13 mouse cellular contexts compared by ENCODE assay signal in the genomic region with DNA sequence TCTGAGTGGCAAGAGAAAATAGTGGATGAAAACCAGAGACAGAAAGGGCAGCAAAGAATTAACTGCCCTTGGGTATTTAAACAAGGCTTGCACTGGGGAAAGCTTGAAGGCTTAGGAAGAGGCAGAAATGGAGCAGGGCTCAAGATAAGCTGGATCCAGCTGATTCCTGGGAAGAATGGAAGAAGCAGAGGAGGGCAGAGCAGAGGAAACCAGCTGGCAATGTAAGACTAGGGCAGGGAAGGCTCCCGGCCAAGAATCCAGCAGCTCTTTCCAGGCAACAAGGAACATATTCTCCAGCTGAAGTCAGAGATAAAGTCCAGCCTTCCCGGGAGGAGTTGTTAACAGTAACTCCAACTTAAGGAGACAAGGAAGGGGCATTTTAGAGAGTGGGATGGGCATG.
DNase-seq lines count a peak whose midpoint lies in the region; ATAC-seq lines count a peak whose summit lies in the region.
"Had no signal": no experiment of that assay in that cellular context is flagged by ENCODE, and none has a peak within 500 bp of the region (broad histone marks: within the 10 kb centered on the region; RNA-seq: fewer than 3 reads in every experiment).

No protein-coding gene starts in this region.

- H3K9me3 ChIP-seq in heart, embryonic 12.5 days (replicated peaks), result no peaks in the 10 kb centered on the region
- no peaks in the 10 kb centered on the region for H3K9me3 ChIP-seq in liver, embryonic 12.5 days (replicated peaks)
- H3K9me3 ChIP-seq: limb, embryonic 13.5 days; neural tube, embryonic 13.5 days had no signal

- H3K4me3 ChIP-seq in heart, embryonic 12.5 days, result no peak overlapping the region
- H3K4me3 ChIP-seq in liver, embryonic 12.5 days, result no peak overlapping the region
- H3K4me3 ChIP-seq: limb, embryonic 13.5 days; neural tube, embryonic 13.5 days had no signal

- no peak overlapping the region for H3K9ac ChIP-seq in heart, embryonic 12.5 days
- H3K9ac ChIP-seq in liver, embryonic 12.5 days, result no peak overlapping the region
- H3K9ac ChIP-seq: limb, embryonic 13.5 days; neural tube, embryonic 13.5 days had no signal

- no peaks in the 10 kb centered on the region for H3K27me3 ChIP-seq in heart, embryonic 12.5 days (replicated peaks)
- H3K27me3 ChIP-seq in liver, embryonic 12.5 days (replicated peaks), result no peaks in the 10 kb centered on the region
- H3K27me3 ChIP-seq: limb, embryonic 13.5 days; neural tube, embryonic 13.5 days had no signal

- peak overlapping the region; percentile 80 for H3K27ac ChIP-seq in heart, embryonic 12.5 days (ENCODE audit: poor library complexity, severe bottlenecking)
- H3K27ac ChIP-seq in liver, embryonic 12.5 days, result no peak overlapping the region
- H3K27ac ChIP-seq: limb, embryonic 13.5 days; neural tube, embryonic 13.5 days had no signal

- peak; percentile 81 for ATAC-seq in heart, embryonic 12.5 days (ENCODE audit: insufficient number of reproducible peaks, low FRiP score)
- ATAC-seq in liver, embryonic 12.5 days, result 0 out of 2 replicates have a peak, but pooled peaks have one; percentile 24
- ATAC-seq: hindbrain, embryonic 16.5 days had no signal

- peaks cover 24% of the 10 kb centered on the region for H3K4me1 ChIP-seq in heart, embryonic 12.5 days (replicated peaks)
- H3K4me1 ChIP-seq in liver, embryonic 12.5 days, result no peaks in the 10 kb centered on the region
- H3K4me1 ChIP-seq: limb, embryonic 13.5 days had no signal

- H3K36me3 ChIP-seq in heart, embryonic 12.5 days, result no peaks in the 10 kb centered on the region
- no peaks in the 10 kb centered on the region for H3K36me3 ChIP-seq in liver, embryonic 12.5 days
- H3K36me3 ChIP-seq: limb, embryonic 13.5 days; neural tube, embryonic 13.5 days had no signal

- peak; percentile 44 for DNase-seq in urinary bladder, postnatal 14 days (ENCODE audit: low spot score)
- DNase-seq in urinary bladder, adult 2 months (ENCODE audit: low spot score), result no peak
- peak; percentile 19 for DNase-seq in testis, postnatal 14 days (ENCODE audit: low spot score)
- no peak for DNase-seq in spleen, postnatal 4 days (ENCODE audit: low spot score in 2 of 2)
- DNase-seq in cerebellum, adult 11 months, result no peak
- no peak for DNase-seq in frontal cortex, postnatal 10 days (ENCODE audit: low spot score in 2 of 2)
- DNase-seq: thymus, adult 2 months had no signal

- H3K4me2 ChIP-seq in heart, embryonic 12.5 days, result no peak overlapping the region
- no peak overlapping the region for H3K4me2 ChIP-seq in liver, embryonic 12.5 days
- H3K4me2 ChIP-seq: limb, embryonic 13.5 days; midbrain, embryonic 11.5 days; neural tube, embryonic 13.5 days had no signal

- WGBS in heart, embryonic 12.5 days, result 0% methylated on average over 2 of the region's 2 CpGs
- WGBS in liver, embryonic 12.5 days (ENCODE audit: insufficient replicate concordance), result 37% methylated on average over 2 of the region's 2 CpGs

Comparison
In these comparisons a context has a peak if more than half of its experiments do, and no peak if none do; other contexts are left out.
1. DNase-seq: peak in urinary bladder, postnatal 14 days (single experiment) and testis, postnatal 14 days (single experiment); none in urinary bladder, adult 2 months (single experiment), spleen, postnatal 4 days (0 of 2), cerebellum, adult 11 months (single experiment) and frontal cortex, postnatal 10 days (0 of 2).